Mouse (Mus musculus): ENCODE results near the gene Olfr5. TPM values are rescaled to one million over a fixed set of nuclear protein-coding genes. Genes with fewer than 3 reads are reported as not detected.
A peak's percentile ranks its signal among the peaks of the same experiment; 100 is the strongest.

The Olfr5 gene
- polyA plus RNA-seq, 1 experiment from 2014 or later: not detected

DNA sequence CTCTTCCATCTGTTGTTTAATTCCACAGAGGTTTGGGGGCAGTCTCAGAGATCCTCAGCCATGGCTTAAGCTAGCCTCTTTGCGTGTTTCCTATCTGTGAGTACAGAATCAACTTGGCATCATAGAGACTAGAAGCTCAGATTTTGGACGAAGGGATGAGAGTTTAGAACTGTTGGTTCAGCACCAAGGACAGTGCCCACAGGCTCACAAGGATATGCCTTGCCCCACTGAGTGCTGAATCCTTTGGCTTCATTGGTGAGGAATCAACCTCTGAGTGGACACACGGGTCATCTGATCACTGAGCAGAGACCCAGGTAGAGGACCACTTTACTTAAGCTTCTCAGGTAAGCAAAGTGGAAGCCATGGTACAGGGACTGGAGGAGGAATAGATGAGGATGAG lies 30.3 kb downstream of the Olfr5 start:
- Histone ChIP-seq H3K9me3 (ENCODE audit: control insufficient read depth, low read length) (0 out of 2 replicates have a peak, but pooled peaks cover 2% of the 10 kb centered on the region), H3K4me1 (ENCODE audit: control insufficient read depth, insufficient read depth, low read length) (no peaks in the 10 kb centered on the region), H3K27me3 (ENCODE audit: control insufficient read depth, insufficient read depth, low read length) (no peaks in the 10 kb centered on the region), H3K4me3 (ENCODE audit: low read depth, low read length) (no peak overlapping the region), H3K27ac (ENCODE audit: low read depth, low read length) (no peak overlapping the region), H3K4me2 (ENCODE audit: low read depth) (no peak overlapping the region), H3K9ac (ENCODE audit: low read length) (no peak overlapping the region), H3K36me3 (ENCODE audit: control insufficient read depth, insufficient read depth, low read length) (no peaks in the 10 kb centered on the region)
- DNase-seq (ENCODE audit: low spot score) (no peak), ATAC-seq (ENCODE audit: insufficient read depth, low FRiP score, low TSS enrichment) (no peak)
- 42% methylated on average over 3 of the region's 3 CpGs for WGBS

- no peak for DNase-seq (ENCODE audit: low spot score)
Observed at GRCm38 (mm10) chr7:6455868-6456267, 30.9 kb downstream of the Olfr5 start, which contains the start of gene Olfr1336. Olfr1336 (plus strand) TSS chr7:6456168.

DNA sequence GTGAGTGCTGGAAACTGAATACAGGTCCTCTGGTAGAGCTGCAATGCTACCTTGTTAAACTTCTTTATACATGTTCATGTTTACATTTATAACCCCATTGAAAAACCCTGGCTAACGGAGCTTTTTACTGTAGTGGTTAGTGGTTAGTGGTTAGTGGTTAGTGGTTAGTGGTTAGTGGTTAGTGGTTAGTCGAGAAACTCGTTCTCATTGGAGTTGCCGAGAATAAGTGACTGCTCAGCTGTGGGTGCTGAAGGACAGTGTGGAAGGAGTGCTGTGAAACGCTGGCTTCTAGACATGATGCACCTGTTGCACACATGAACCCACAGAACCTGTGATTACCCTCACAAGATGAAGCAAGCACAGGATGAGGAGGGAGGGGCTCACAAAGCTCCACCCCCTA lies 39.0 kb downstream of the Olfr5 start:
- H3K27me3 ChIP-seq (ENCODE audit: control insufficient read depth, insufficient read depth, low read length): no peaks in the 10 kb centered on the region
- no peak overlapping the region for H3K27ac ChIP-seq (ENCODE audit: low read depth, low read length)
- H3K4me2 ChIP-seq (ENCODE audit: low read depth): no peak overlapping the region
- DNase-seq (ENCODE audit: low spot score) (no peak), ATAC-seq (ENCODE audit: insufficient read depth, low FRiP score, low TSS enrichment) (no peak)
- no peaks in the 10 kb centered on the region for H3K36me3 ChIP-seq (ENCODE audit: control insufficient read depth, insufficient read depth, low read length)
- no peak overlapping the region for H3K9ac ChIP-seq (ENCODE audit: low read length)
- no peak overlapping the region for H3K4me3 ChIP-seq (ENCODE audit: low read depth, low read length)
- H3K4me1 ChIP-seq (ENCODE audit: control insufficient read depth, insufficient read depth, low read length): no peaks in the 10 kb centered on the region
- WGBS: 84% methylated on average over 5 of the region's 5 CpGs
- H3K9me3 ChIP-seq (ENCODE audit: control insufficient read depth, low read length): peaks cover 6% of the 10 kb centered on the region; the same call in 1 of the 2 replicates

More at GRCm38 (mm10) chr7:6455868-6456267, 30.9 kb downstream of the Olfr5 start, which contains the start of gene Olfr1336:
- Histone ChIP-seq H3K4me3 (ENCODE audit: low read depth, low read length) (no peak within 1 kb of the TSS), H3K36me3 (ENCODE audit: control insufficient read depth, insufficient read depth, low read length) (no peaks in the 10 kb centered on the region), H3K4me1 (ENCODE audit: control insufficient read depth, insufficient read depth, low read length) (no peaks in the 10 kb centered on the region), H3K9me3 (ENCODE audit: control insufficient read depth, low read length) (0 out of 2 replicates have a peak, but pooled peaks cover 2% of the 10 kb centered on the region), H3K9ac (ENCODE audit: low read length) (no peak within 1 kb of the TSS), H3K4me2 (ENCODE audit: low read depth) (no peak within 1 kb of the TSS), H3K27me3 (ENCODE audit: control insufficient read depth, insufficient read depth, low read length) (no peaks in the 10 kb centered on the region), H3K27ac (ENCODE audit: low read depth, low read length) (no peak within 1 kb of the TSS)
- ATAC-seq (ENCODE audit: insufficient read depth, low FRiP score, low TSS enrichment): no peak

DNA sequence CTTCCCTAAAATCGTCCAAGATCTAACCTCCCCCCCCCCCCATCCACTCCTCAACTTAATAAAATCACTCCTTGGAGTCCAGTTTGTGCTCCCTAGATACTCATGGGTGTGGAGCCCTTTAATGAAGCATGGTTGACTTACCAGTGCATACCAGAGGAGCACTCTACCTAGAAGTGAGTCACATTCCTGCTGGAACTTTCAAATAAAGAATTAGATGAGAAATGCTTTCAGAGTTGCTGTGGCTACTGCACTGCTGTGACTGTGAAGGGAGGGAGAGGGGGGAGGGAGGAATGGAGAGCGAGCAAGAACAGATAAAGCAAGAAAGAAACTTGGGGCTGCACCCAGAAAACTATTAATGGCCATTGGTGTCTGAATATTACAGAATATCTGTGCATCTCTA lies 45.6 kb downstream of the Olfr5 start:
- Histone ChIP-seq H3K4me3 (ENCODE audit: low read depth, low read length) (no peak overlapping the region), H3K9ac (ENCODE audit: low read length) (no peak overlapping the region), H3K27me3 (ENCODE audit: control insufficient read depth, insufficient read depth, low read length) (no peaks in the 10 kb centered on the region), H3K4me1 (ENCODE audit: control insufficient read depth, insufficient read depth, low read length) (no peaks in the 10 kb centered on the region), H3K4me2 (ENCODE audit: low read depth) (no peak overlapping the region), H3K36me3 (ENCODE audit: control insufficient read depth, insufficient read depth, low read length) (no peaks in the 10 kb centered on the region), H3K9me3 (ENCODE audit: control insufficient read depth, low read length) (no peaks in the 10 kb centered on the region; the same call in 1 of the 2 replicates), H3K27ac (ENCODE audit: low read depth, low read length) (no peak overlapping the region)
- 64% methylated on average over 2 of the region's 2 CpGs for WGBS
- DNase-seq (ENCODE audit: low spot score): no peak
- no peak for ATAC-seq (ENCODE audit: insufficient read depth, low FRiP score, low TSS enrichment)

DNA sequence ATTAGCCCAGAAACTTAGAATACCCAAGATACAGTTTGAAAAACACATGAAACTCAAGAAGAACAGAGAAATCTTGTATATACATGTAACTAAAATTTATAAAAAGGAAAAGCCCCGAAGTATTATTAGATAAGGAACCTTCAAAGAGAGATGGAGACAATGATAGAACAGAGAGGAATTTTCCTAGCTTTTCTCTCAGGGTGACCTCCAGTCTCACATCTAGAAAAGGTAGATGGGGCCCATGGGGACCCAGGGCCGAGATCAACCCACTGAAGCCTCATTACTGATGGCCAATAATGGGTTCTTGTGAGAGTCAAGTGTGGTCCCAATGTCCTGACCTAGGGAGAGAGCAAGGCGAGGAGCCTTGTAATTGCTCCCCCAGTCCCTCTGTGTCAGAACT lies 48.4 kb downstream of the Olfr5 start, which contains the start of gene Olfr1344:
Gene Olfr1344, plus strand, starts transcription at position 301 of the 400 bp plus-strand sequence.
- WGBS: 81% methylated on average over 3 of the region's 3 CpGs
- H3K9me3 ChIP-seq (ENCODE audit: control insufficient read depth, low read length): no peaks in the 10 kb centered on the region; the same call in 1 of the 2 replicates
- no peak within 1 kb of the TSS for H3K9ac ChIP-seq (ENCODE audit: low read length)
- no peaks in the 10 kb centered on the region for H3K27me3 ChIP-seq (ENCODE audit: control insufficient read depth, insufficient read depth, low read length)
- no peak within 1 kb of the TSS for H3K27ac ChIP-seq (ENCODE audit: low read depth, low read length)
- no peaks in the 10 kb centered on the region for H3K36me3 ChIP-seq (ENCODE audit: control insufficient read depth, insufficient read depth, low read length)
- H3K4me3 ChIP-seq (ENCODE audit: low read depth, low read length): no peak within 1 kb of the TSS
- H3K4me1 ChIP-seq (ENCODE audit: control insufficient read depth, insufficient read depth, low read length): peaks cover 6% of the 10 kb centered on the region
- DNase-seq (ENCODE audit: low spot score) (no peak), ATAC-seq (ENCODE audit: insufficient read depth, low FRiP score, low TSS enrichment) (no peak)
- H3K4me2 ChIP-seq (ENCODE audit: low read depth): no peak within 1 kb of the TSS

DNA sequence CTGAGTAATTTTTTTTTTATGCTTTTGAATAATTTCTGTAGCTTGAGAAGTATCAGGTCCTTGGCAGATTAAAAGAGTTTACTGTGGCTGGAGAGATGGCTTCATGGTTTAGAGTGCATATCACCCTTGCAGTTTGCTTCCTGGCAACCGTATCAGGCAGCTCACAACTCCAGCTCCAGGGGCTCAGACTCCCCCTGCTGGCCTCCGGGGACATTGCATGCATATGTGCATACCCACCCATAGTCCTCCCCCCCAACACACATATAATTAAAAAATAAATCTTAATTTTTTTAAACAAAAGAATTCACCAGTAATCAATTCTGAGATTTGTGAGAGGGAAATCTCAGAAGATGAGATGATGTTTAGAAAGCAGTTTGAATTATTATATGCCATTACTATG lies 56.4 kb downstream of the Olfr5 start:
- H3K27me3 ChIP-seq (ENCODE audit: control insufficient read depth, insufficient read depth, low read length): no peaks in the 10 kb centered on the region
- 44% methylated on average over 2 of the region's 2 CpGs for WGBS
- H3K27ac ChIP-seq (ENCODE audit: low read depth, low read length): no peak overlapping the region
- no peak overlapping the region for H3K4me3 ChIP-seq (ENCODE audit: low read depth, low read length)
- peaks cover 6% of the 10 kb centered on the region for H3K4me1 ChIP-seq (ENCODE audit: control insufficient read depth, insufficient read depth, low read length)
- H3K9ac ChIP-seq (ENCODE audit: low read length): no peak overlapping the region
- no peak overlapping the region for H3K4me2 ChIP-seq (ENCODE audit: low read depth)
- no peaks in the 10 kb centered on the region for H3K9me3 ChIP-seq (ENCODE audit: control insufficient read depth, low read length)
- H3K36me3 ChIP-seq (ENCODE audit: control insufficient read depth, insufficient read depth, low read length): no peaks in the 10 kb centered on the region
- ATAC-seq (ENCODE audit: insufficient read depth, low FRiP score, low TSS enrichment) (no peak), DNase-seq (ENCODE audit: low spot score) (peak; percentile 37)

DNA sequence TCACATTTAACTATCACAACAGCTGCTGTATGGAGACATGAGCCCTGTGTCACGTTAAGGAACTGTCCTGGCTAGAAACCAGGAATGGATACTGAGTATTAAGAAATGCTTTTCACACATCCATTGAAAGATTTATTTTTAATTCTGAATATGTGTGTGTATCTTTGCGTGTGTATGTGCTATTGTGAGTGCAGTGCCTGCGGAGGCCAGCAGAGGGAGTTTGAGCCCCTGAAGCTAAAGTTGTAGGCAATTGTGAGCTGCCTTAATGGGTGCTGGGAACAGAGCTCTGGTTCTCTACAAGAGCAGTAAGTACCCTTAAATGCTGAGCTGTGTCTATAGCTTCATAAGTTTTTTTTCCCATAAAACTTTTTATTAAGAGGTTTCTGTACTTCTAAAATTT lies 57.4 kb downstream of the Olfr5 start:
- WGBS: 86% methylated on average over 3 of the region's 3 CpGs
- H3K9ac ChIP-seq (ENCODE audit: low read length): no peak overlapping the region
- no peaks in the 10 kb centered on the region for H3K4me1 ChIP-seq (ENCODE audit: control insufficient read depth, insufficient read depth, low read length)
- H3K27ac ChIP-seq (ENCODE audit: low read depth, low read length): no peak overlapping the region
- ATAC-seq (ENCODE audit: insufficient read depth, low FRiP score, low TSS enrichment) (no peak), DNase-seq (ENCODE audit: low spot score) (no peak)
- H3K27me3 ChIP-seq (ENCODE audit: control insufficient read depth, insufficient read depth, low read length): no peaks in the 10 kb centered on the region
- H3K36me3 ChIP-seq (ENCODE audit: control insufficient read depth, insufficient read depth, low read length): no peaks in the 10 kb centered on the region
- H3K9me3 ChIP-seq (ENCODE audit: control insufficient read depth, low read length): no peaks in the 10 kb centered on the region
- no peak overlapping the region for H3K4me2 ChIP-seq (ENCODE audit: low read depth)
- no peak overlapping the region for H3K4me3 ChIP-seq (ENCODE audit: low read depth, low read length)

Other genes with a start within 250 kb of the Olfr5 start
- gene Epp13, start 234.2 kb downstream of the Olfr5 start, polyA plus RNA-seq (2014; fragmentation: Nextera tagmentation; extraction: Ambion mirVana): not detected in 2 replicates
- 11.0 and 14.0 TPM in 2 replicates for gene Zfp667, start 200.4 kb downstream of the Olfr5 start, polyA plus RNA-seq (2014; fragmentation: Nextera tagmentation; extraction: Ambion mirVana)
- gene Zfp583, start 155.7 kb downstream of the Olfr5 start, polyA plus RNA-seq (2014; fragmentation: Nextera tagmentation; extraction: Ambion mirVana): 8.2 and 9.4 TPM in 2 replicates
- gene Gm3854, start 143.2 kb downstream of the Olfr5 start, polyA plus RNA-seq (2014; fragmentation: Nextera tagmentation; extraction: Ambion mirVana): 2.7 and 3.3 TPM in 2 replicates
- 3.0 and 3.3 TPM in 2 replicates for gene Zfp78, start 123.7 kb downstream of the Olfr5 start, polyA plus RNA-seq (2014; fragmentation: Nextera tagmentation; extraction: Ambion mirVana)
- gene Zfp28, start 103.6 kb downstream of the Olfr5 start, polyA plus RNA-seq (2014; fragmentation: Nextera tagmentation; extraction: Ambion mirVana): 14.4 and 14.9 TPM in 2 replicates
- gene Smim17, start 88.2 kb downstream of the Olfr5 start, polyA plus RNA-seq (2014; fragmentation: Nextera tagmentation; extraction: Ambion mirVana): 0.07 and 0.33 TPM in 2 replicates
- not detected in 2 replicates for gene Gm20715, start 76.7 kb downstream of the Olfr5 start, polyA plus RNA-seq (2014; fragmentation: Nextera tagmentation; extraction: Ambion mirVana)
- gene Olfr1344, start 48.3 kb downstream of the Olfr5 start, polyA plus RNA-seq (2014; fragmentation: Nextera tagmentation; extraction: Ambion mirVana): not detected in 2 replicates
- gene Olfr1336, start 30.8 kb downstream of the Olfr5 start, polyA plus RNA-seq (2014; fragmentation: Nextera tagmentation; extraction: Ambion mirVana): not detected in 2 replicates
- gene Olfr1346, start 19.8 kb downstream of the Olfr5 start, polyA plus RNA-seq (2014; fragmentation: Nextera tagmentation; extraction: Ambion mirVana): not detected in 2 replicates
- not detected in 2 replicates for gene Olfr1347, start 12.8 kb upstream of the Olfr5 start, polyA plus RNA-seq (2014; fragmentation: Nextera tagmentation; extraction: Ambion mirVana)
- not detected in 2 replicates for gene Olfr1348, start 21.8 kb upstream of the Olfr5 start, polyA plus RNA-seq (2014; fragmentation: Nextera tagmentation; extraction: Ambion mirVana)
- 0.19 TPM in 1 of 2 replicates, not detected in the other for gene Olfr1349, start 36.0 kb upstream of the Olfr5 start, polyA plus RNA-seq (2014; fragmentation: Nextera tagmentation; extraction: Ambion mirVana)
- gene Olfr1350, start 77.9 kb upstream of the Olfr5 start, polyA plus RNA-seq (2014; fragmentation: Nextera tagmentation; extraction: Ambion mirVana): not detected in 2 replicates
- gene Zim1, start 209.5 kb upstream of the Olfr5 start, polyA plus RNA-seq (2014; fragmentation: Nextera tagmentation; extraction: Ambion mirVana): 4.1 and 6.3 TPM in 2 replicates
- 208 and 238 TPM in 2 replicates for gene Peg3, start 243.5 kb upstream of the Olfr5 start, polyA plus RNA-seq (2014; fragmentation: Nextera tagmentation; extraction: Ambion mirVana)
- 13.0 and 15.9 TPM in 2 replicates for gene Usp29, start 243.6 kb upstream of the Olfr5 start, polyA plus RNA-seq (2014; fragmentation: Nextera tagmentation; extraction: Ambion mirVana)